Mouse (Mus musculus): Measurements from ENCODE around the gene Hdac4.

Hdac4 gene

DNA sequence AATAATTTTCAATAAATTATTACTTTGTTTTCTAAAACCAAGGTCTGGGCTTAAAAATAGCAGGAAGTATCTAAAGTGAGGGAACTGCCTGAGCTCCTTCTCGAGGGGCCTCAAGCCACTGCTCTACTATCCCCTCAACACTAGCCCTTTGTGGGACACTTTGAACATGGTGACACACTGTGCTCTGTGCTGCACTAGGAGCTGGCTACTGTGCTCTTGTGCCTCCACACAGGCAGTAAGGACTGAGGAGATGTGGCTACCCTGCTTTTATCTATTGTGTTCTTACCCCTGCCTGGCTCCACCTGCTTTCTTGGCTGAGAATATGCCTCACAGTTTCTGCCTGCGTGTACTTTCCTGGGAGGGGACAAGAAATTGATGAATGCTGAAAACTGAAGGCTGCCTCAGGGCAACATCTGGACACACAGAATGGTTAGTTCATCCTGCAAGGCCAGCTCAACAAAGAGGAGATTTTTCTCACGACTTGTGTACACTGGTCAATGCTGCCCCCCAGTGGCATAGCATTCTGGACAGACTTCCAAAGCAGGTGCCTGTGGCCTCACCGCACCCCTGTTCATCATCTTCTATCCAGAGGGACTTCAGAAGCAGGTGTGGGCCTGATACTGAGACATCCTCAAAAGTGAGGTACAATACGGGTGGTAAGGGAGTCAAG is 226.7 kb downstream of the Hdac4 start:
- peak; percentile 45; the same call in 1 of the 2 replicates for ATAC-seq (ENCODE audit: low TSS enrichment)

DNA sequence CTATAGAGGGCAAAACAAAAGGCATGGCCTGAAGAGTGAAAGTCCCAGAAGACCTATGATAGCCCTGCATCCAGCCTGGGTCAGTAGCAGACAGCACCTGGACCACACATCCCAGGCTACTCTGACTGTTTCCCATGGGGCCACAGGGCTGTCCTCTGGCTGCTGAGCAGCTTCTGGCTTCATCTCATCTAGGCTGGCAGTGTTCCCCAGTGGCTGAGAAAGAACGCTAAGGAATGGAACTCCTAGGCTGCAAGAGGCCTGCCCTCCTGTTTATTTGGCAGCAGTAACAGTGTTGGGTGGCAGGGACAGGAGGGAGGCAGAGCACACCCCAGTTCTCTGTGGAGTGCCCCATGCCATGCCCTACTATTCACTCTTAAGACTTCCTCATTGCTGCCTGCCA is 228.5 kb downstream of the Hdac4 start:
- peak; percentile 39 for ATAC-seq (ENCODE audit: low TSS enrichment)

DNA sequence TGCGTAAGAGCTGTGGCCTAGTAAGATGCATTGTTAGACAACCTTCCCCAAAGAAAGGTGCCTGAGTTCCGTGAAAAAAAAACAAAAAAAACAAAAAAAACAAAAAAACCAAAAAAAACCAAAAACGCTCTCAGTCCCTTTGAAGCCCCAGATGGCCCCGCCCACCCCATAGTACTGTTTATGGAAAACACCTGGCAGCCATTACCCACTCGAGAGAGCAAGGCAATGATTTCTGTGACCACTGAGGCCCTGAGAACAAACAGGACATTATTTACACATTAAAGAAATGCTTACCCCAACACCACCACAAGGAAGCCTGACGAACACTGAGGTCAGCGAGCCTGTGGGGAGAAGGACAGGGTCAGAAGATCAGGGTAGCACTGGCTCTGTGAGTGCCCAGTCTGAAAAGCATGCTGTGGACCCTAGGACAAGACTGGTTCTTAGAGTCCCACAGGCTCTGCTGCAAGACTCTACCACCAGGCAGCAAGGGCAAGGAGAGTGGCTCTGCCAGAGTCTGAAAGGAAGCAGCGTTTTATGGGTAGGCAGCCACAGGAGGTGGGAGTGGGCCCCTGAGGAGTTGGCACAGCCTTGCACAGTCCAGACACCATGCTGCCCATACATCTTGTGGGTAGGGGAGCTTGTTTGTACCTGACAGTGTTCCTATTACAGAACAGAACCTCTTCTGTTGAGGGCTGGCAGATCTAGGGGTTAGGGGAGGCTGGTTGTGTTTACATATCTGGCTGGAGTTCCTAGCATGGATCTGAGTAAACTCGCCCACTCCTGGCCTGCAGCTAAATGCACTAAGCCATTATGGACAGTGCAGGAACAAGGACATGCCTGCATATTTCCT is 230.8 kb downstream of the Hdac4 start:
- ATAC-seq (ENCODE audit: low TSS enrichment), result no peak

DNA sequence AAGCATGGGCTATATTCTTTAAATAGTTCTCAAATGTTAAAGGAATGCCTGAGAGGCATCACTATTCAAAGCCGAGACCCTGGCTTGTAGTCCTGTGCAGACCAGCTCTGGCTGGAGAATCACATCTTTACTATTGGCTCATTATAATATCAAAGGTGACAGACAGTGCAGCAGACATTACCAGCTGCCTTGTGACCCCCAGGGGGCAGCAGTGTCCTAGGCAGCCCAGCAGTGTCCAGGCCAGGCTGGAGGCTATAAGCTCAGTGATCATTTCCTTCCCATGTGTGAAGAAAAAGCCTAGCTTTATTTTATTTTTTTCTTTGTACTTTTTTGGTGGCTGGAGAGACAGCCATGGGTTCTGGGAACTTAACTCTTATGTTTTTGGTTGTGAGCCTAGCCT is 233.2 kb downstream of the Hdac4 start:
- no peak for ATAC-seq (ENCODE audit: low TSS enrichment)

DNA sequence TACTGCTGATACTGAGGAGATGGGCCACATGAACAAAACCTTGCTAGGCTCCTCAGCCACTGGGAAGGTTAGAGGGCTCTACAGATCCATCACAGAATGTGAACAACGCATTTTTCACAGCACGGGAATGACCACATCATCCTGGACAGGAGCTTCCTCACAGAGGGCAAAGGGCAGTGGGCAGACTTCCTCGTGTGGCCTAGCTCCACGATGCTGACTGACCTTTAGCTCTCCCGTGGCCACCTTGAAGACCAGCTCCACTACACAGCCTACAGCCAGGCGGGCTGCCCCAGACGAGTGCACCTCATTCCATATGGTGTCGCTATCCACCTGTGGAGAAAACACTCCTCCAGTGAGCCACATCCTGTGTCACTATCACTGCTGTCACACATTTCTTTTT is 234.3 kb downstream of the Hdac4 start:
- ATAC-seq (ENCODE audit: low TSS enrichment), result no peak

DNA sequence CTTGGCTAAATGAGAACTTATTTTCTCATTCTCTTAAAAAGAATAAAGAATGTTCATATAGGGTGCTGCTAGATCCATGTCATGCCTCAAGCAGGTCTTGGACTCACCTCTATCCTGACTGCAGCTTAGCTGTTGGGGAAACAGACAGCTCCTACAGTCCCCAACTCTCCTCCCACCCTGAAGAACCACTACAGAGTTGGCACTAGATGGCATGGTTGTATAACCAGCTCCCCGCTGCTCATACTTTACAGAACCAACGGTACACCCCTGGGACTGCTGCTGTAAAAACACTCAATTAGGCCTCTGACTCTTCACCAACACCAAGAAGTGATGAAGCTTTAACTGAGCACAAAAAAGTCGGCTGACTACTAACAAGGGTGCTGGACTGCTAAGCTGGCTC is 235.6 kb downstream of the Hdac4 start:
- peak; percentile 77 for ATAC-seq (ENCODE audit: low TSS enrichment)

DNA sequence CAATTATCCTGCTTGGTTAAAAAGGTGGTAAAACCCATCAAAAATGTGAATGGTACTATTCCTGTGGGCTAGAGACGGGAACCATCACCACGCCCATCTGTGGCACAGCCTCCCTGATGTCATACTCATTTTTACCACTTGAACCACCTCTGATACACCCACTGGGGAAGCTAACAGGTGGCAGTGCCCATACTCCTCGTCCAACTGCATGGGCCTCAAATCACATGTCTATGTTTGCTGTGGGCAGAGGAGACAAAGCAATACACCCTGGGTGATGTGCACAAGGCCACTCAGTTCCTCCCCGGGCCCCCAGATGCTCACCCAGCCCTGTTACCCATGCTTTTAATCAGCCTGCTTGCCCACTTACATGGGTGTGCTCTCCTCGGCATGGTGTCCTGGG is 236.5 kb downstream of the Hdac4 start:
- no peak for ATAC-seq (ENCODE audit: low TSS enrichment)

DNA sequence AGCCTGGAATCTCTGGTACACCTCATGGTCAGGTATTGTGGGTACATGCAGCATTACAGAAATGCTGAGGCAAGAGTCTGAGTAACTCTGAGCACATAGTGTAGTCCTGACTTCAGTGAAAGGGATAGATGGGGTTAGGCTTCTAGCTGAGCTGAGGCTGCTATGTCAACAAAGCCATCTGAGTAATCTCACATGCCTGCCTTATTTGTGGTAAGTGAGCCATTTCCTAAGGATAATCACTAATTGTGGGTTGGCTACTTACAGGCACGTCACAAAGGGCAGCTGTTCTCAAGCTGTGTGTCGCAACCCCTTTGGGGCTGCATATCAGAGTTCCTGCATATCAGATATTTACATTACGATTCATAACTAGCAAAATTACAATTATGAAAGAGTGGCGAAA is 239.3 kb downstream of the Hdac4 start:
- ATAC-seq (ENCODE audit: low TSS enrichment), result no peak

DNA sequence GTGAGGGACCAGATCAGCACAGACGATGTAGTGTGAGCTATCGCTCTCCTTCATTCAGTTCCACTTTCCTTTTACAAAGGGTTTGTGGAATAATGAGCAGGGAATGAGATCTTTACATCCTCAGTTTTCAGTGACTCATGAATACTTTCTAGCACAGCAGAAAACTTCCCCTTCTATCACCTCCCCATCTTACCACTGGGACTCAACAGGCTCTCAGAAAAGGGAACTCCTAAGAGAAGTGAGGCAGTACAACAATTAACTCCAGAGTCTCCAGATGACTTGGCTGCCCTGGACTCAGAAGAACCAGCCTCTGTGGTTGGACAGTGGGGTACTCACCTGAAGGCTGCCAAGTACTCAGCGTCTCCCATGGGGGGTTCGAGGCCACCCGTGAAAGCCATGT is 240.5 kb downstream of the Hdac4 start:
- ATAC-seq (ENCODE audit: low TSS enrichment), result no peak

DNA sequence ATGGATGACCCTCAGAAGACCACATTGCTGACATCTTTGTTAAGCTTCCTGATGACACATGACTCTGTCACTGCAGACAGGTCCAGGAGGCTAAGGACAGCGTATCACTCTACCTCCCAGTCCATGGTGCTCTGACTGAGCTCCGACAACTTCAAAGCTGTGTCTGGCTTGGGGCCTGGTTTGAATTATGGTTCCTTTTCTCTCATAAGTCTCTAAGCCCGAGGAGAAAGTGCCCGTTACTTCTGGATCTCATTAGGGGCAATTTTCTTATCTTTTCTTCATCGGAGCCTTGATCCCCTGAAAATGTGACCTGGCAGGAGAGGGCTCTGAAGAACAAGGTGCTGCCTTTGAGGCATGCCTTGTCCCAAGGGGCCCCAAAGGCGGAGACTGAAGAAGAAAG is 242.6 kb downstream of the Hdac4 start:
- no peak for ATAC-seq (ENCODE audit: low TSS enrichment)

DNA sequence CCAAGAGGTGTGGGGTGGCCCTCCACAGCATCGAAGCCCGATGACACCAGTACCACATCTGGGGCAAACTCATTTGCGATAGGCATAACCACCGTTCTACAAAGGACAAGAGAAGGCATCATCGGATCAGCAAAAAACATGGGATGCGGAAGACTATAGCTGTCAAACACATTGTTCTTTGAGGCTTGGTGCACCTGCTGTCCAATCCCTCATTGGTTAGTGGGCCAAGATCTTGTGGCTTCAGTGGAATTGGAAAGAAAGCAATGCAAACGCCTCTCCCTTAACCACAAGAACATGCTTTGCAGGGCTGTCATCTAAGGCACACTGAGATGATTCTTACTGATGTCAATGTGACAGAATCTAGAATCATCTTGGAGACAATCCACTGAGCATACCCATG is 248.1 kb downstream of the Hdac4 start:
- ATAC-seq (ENCODE audit: low TSS enrichment), result no peak

DNA sequence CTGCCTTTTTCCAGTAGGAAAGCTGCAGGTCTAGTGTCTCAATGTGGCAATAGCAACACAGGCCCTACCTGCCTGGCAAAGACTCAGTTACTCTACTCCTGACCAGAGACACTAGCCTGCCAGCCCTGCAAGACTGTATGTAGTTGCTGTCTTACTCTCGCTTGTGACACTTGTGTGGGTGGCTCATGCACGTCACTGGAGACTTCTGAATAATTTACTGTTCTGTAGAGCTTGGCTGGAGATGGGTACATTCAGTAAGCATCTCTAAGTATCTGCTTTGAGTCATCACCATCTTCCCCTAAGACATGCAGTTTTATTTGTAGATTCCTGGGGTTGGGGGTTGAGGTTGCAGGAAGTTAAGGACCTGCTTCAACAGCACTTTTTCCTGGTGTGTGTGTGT is 252.9 kb downstream of the Hdac4 start:
- ATAC-seq (ENCODE audit: low TSS enrichment), result peak; percentile 92

DNA sequence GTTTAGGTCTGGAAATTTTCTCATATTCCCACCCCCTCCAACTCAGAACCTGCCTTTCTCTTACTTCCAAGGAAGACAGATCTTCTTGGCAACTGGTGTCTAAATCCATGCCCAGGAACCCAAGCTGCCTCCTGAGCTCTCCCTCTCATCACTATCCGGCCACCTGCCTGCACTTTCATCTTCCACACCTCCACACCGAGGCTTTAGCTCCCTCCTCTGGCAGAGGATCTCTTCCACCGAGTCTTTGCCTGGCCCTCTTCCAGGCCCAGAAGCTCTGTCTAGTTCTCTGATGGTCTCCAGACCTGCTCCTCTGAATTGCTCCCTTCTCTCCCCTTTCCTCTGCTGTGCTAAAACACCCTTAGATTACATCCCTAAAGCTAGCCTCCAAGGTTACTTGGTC is 253.5 kb downstream of the Hdac4 start:
- ATAC-seq (ENCODE audit: low TSS enrichment), result peak; percentile 35; the same call in 1 of the 2 replicates

DNA sequence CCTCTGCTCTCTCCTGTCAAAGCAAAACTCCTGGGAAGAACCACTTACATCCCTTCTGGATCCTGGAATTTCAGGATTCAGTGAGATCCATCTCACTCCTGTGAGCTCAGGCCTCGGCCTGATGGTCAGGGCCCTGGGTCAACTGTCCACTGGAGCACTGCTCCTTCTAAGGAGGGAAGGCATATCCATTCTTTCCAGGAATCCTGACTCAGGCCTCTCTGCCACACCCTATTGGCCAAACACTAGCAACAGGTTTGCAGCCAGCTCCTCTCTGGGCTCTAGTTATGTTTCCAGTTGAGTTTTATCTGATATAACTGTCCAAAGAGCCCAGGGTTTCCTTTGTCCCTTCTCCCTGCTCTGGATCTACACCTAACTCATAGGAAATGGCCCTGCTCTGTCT is 254.4 kb downstream of the Hdac4 start:
- no peak for ATAC-seq (ENCODE audit: low TSS enrichment)

DNA sequence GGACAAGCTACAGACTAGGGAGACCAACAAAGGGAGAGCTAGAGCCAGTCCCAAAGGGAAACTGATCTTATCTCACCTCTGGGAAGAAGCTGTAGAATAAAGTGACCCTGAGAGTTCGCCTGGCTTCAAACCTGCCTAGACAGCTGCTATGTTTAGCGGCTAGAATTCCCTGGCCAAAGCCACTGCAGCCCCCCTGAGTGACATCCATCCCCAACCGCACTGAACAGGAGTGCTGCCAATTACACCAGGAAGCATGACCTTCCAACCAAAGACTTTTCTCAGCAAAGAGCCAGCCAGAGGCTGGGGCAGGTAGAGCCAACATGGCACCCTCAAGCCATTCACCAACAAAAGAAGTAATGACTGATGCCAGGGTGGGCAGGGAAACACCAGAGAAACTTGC is 260.3 kb downstream of the Hdac4 start:
- no peak for ATAC-seq (ENCODE audit: low TSS enrichment)

DNA sequence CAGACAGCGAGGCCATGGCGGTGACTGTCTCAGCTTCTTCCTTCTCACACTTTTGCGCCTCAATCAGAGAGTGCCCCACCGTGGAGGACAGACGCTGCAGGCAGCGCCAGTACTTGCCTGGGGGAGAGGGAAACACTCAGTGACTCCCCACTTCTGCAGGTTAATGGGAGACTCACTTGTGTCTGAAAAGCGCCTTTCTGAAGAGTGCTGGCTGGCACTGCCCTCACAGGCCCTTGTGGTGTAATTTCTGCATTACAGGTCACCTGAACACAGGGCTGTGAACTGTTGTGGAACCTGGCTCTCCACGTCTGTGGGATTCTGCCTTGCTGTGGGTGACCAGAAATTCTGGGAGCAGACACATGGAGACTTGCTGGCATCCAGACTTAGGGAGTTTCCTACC is 261.8 kb downstream of the Hdac4 start:
- ATAC-seq (ENCODE audit: low TSS enrichment), result 0 out of 2 replicates have a peak, but pooled peaks have one; percentile 5

DNA sequence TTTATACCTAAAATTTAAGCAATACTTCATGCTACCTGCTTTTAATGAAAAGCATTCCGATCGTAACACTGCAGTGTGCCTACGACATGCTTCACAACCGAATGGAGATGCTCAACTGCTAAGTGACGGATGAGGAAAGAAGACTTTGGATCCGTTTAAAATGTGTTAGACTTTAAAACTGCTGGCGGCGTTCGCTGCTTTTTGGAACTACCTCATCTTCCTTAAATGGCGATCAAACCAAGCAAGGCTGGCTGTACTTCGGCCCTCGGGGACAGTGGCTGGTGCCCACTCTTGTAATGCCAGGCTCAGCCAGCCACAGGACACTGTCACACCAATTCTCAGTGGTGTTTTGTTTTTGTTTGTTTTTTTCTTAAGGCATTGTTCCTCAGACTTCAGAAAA is 263.3 kb downstream of the Hdac4 start:
- ATAC-seq (ENCODE audit: low TSS enrichment), result no peak

DNA sequence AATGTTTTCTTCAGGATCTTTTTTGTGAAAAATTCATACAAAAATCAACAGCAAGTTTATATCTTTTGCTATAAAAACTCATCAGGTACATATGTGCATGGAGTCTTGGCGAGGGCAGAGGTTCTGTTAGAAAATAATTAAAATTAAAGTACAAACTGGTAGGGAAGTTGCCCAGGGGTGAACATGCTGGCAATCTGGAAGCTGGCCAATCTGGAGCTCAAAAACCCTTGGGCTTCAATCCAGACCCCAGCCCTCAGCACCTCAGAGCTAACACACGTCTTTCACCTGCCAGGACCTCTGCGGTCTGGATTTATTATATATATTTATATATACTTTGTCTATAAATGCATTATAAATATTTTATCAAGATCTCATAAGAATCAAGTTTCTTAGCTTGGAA is 263.7 kb downstream of the Hdac4 start:
- no peak for ATAC-seq (ENCODE audit: low TSS enrichment)

DNA sequence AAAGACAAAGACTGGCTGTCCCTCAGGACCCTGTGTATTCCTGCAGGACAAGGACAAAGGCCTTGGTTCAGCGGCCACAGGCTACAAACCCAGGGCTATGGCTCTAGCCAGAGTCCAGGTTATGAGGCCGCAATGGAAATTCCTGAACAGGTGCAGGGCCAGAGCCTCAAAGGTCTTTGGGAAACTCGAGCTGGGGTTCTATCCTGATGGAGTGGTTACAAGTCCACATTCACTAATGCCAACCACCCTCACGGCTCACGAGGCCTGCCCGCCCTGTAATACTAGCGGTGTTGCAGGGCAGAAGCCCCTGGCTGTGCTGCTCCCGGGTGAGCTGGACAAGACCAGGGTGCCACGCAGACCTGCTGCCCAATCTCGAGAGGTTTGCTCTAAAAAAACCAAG is 264.3 kb downstream of the Hdac4 start:
- no peak for ATAC-seq (ENCODE audit: low TSS enrichment)

DNA sequence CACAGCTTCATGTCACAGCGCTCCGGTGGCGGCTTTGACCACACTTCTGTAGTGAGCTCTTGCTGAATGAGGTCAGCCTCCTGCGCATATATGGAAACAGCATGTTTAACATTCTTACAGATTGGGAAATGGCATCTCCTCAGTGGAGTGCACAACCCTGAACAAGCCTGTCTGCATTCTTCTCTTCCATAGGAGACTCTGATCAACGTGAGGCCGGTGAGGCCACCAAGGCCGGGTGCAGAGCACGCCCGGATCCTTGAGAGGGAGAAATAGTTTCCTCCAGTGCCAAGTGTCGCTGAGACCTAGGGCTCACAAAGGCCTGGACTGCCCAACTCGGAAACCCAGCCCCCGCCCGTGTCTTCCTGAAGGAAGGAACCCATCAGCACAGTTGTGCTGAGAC is 266.4 kb downstream of the Hdac4 start:
- ATAC-seq (ENCODE audit: low TSS enrichment), result no peak

DNA sequence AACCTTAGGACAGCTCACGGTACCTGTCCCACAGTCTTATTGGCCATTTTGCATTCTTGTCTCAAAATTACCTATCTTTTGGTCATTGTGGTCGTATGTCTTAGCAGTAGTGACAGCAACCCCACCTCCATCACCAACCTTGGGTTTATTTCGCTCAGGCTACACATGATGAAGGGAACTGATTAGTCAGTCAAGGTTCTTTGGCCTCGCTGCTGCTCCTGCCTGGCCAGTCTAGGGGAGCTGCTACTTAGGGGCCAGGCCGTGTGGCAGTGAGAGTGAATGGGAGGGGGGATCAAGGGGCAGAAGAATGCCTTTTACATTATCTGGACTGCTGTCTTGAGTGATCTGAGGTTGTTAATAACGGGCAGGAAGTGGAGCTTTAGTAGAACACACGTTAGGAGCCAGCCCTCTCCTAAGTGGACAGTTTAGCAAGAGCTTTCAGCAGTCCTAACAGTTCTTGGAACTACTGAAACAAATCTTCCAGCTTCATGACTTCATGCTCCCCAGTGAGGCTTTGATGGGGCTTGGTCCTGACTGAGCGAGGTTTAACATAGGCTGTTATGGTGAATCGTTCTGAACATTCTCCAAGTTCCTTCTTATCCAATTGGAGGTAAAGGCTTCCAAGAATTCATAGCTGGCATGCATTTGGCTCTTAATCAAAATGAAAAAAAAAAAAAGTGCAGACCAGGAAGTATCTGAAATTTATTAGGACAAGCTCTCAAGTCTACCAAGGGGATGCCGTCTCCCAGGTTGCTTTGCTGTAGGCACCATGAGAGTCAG is 267.8 kb downstream of the Hdac4 start:
- ATAC-seq (ENCODE audit: low TSS enrichment), result no peak

DNA sequence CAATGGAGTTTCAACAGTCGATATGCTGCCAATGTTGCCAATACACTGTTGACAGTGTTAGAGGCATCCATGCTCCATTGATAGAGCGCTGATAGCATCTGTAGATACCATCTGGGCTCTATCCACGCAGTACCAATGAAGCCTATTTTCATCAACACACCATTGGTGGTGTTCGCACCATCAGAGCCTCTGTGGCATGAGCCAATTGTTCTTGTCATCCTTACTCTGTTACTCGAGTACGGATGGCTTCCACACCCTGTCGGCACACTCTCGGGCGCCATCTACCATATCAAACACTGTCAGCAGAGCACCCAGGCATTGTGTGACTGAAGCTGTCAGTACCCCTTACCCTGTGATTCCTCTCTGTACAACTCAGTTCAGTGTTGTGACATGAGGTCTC is 271.9 kb downstream of the Hdac4 start:
- no peak for ATAC-seq (ENCODE audit: low TSS enrichment)
